Mouse (Mus musculus): ENCODE data around the gene Atf4. TPM values are rescaled to one million over a fixed set of nuclear protein-coding genes. Genes with fewer than 3 reads are reported as not detected.
A peak's percentile ranks its signal among the peaks of the same experiment; 100 is the strongest.

The Atf4 gene
- polyA plus RNA-seq, 1 experiment from 2014 or later: 131 TPM

GRCm38 (mm10) chr15:80263610-80264575, 8.9 kb downstream of the Atf4 start, which contains the start of gene Rps19bp1:
Gene Rps19bp1 (minus strand): TSS chr15:80264315.
- Histone ChIP-seq H3K4me1 (ENCODE audit: control insufficient read depth, insufficient read depth, low read length) (peaks cover 7% of the 10 kb centered on the region; the same call in 1 of the 2 replicates), H3K9me3 (ENCODE audit: control insufficient read depth, low read length) (no peaks in the 10 kb centered on the region), H3K4me2 (replicated peaks; ENCODE audit: low read depth, low read length) (peak within 1 kb of the TSS; percentile 78), H3K9ac (ENCODE audit: low read depth, low read length) (peak within 1 kb of the TSS; percentile 89), H3K27me3 (ENCODE audit: control insufficient read depth, insufficient read depth, low read length) (no peaks in the 10 kb centered on the region), H3K27ac (ENCODE audit: low read depth, low read length) (peak within 1 kb of the TSS; percentile 43; the same call in 1 of the 2 replicates), H3K36me3 (ENCODE audit: control insufficient read depth, insufficient read depth, low read length) (peaks cover 13% of the 10 kb centered on the region), H3K4me3 (ENCODE audit: low read length) (peak within 1 kb of the TSS; percentile 95)
- ATAC-seq (ENCODE audit: low FRiP score, low TSS enrichment): peak; percentile 90
- WGBS: 1% methylated on average over 64 of the region's 66 CpGs

GRCm38 (mm10) chr15:80266281-80266680, 11.3 kb downstream of the Atf4 start:
- Histone ChIP-seq H3K4me2 (replicated peaks; ENCODE audit: low read depth, low read length) (no peak overlapping the region), H3K4me1 (ENCODE audit: control insufficient read depth, insufficient read depth, low read length) (peaks cover 7% of the 10 kb centered on the region; the same call in 1 of the 2 replicates), H3K4me3 (ENCODE audit: low read length) (no peak overlapping the region), H3K27me3 (ENCODE audit: control insufficient read depth, insufficient read depth, low read length) (no peaks in the 10 kb centered on the region), H3K27ac (ENCODE audit: low read depth, low read length) (no peak overlapping the region), H3K9me3 (ENCODE audit: control insufficient read depth, low read length) (peaks cover 4% of the 10 kb centered on the region; the same call in 1 of the 2 replicates), H3K9ac (ENCODE audit: low read depth, low read length) (no peak overlapping the region), H3K36me3 (ENCODE audit: control insufficient read depth, insufficient read depth, low read length) (no peaks in the 10 kb centered on the region)
- ATAC-seq (ENCODE audit: low FRiP score, low TSS enrichment): no peak
- 0% methylated on average over 2 of the region's 2 CpGs for WGBS

- H3K27ac ChIP-seq (ENCODE audit: low read depth, low read length): no peak overlapping the region
- no peaks in the 10 kb centered on the region for H3K4me1 ChIP-seq (ENCODE audit: control insufficient read depth, insufficient read depth, low read length)
- no peaks in the 10 kb centered on the region for H3K36me3 ChIP-seq (ENCODE audit: control insufficient read depth, insufficient read depth, low read length)
- no peak for ATAC-seq (ENCODE audit: low FRiP score, low TSS enrichment)
- no peak overlapping the region for H3K4me3 ChIP-seq (ENCODE audit: low read length)
- H3K27me3 ChIP-seq (ENCODE audit: control insufficient read depth, insufficient read depth, low read length): no peaks in the 10 kb centered on the region; the same call in 1 of the 2 replicates
- H3K4me2 ChIP-seq (replicated peaks; ENCODE audit: low read depth, low read length): no peak overlapping the region
- peaks cover 4% of the 10 kb centered on the region; the same call in 1 of the 2 replicates for H3K9me3 ChIP-seq (ENCODE audit: control insufficient read depth, low read length)
- H3K9ac ChIP-seq (ENCODE audit: low read depth, low read length): no peak overlapping the region
- 85% methylated on average over 3 of the region's 3 CpGs for WGBS
These were observed 16.9 kb downstream of the Atf4 start for GRCm38 (mm10) chr15:80271858-80272396.

GRCm38 (mm10) chr15:80277107-80277506, 22.1 kb downstream of the Atf4 start:
- Histone ChIP-seq H3K4me1 (ENCODE audit: control insufficient read depth, insufficient read depth, low read length) (no peaks in the 10 kb centered on the region), H3K9me3 (ENCODE audit: control insufficient read depth, low read length) (no peaks in the 10 kb centered on the region), H3K4me2 (replicated peaks; ENCODE audit: low read depth, low read length) (no peak overlapping the region), H3K27me3 (ENCODE audit: control insufficient read depth, insufficient read depth, low read length) (no peaks in the 10 kb centered on the region; the same call in 1 of the 2 replicates), H3K9ac (ENCODE audit: low read depth, low read length) (no peak overlapping the region), H3K4me3 (ENCODE audit: low read length) (no peak overlapping the region), H3K27ac (ENCODE audit: low read depth, low read length) (no peak overlapping the region), H3K36me3 (ENCODE audit: control insufficient read depth, insufficient read depth, low read length) (no peaks in the 10 kb centered on the region)
- no peak for ATAC-seq (ENCODE audit: low FRiP score, low TSS enrichment)
- 48% methylated on average over 9 of the region's 9 CpGs for WGBS

GRCm38 (mm10) chr15:80277625-80278024, 22.6 kb downstream of the Atf4 start:
- ATAC-seq (ENCODE audit: low FRiP score, low TSS enrichment): no peak
- H3K27me3 ChIP-seq (ENCODE audit: control insufficient read depth, insufficient read depth, low read length): no peaks in the 10 kb centered on the region; the same call in 1 of the 2 replicates
- H3K9me3 ChIP-seq (ENCODE audit: control insufficient read depth, low read length): no peaks in the 10 kb centered on the region
- H3K4me2 ChIP-seq (replicated peaks; ENCODE audit: low read depth, low read length): no peak overlapping the region
- H3K4me3 ChIP-seq (ENCODE audit: low read length): no peak overlapping the region
- H3K27ac ChIP-seq (ENCODE audit: low read depth, low read length): no peak overlapping the region
- H3K36me3 ChIP-seq (ENCODE audit: control insufficient read depth, insufficient read depth, low read length): no peaks in the 10 kb centered on the region
- WGBS: 2% methylated on average over 6 of the region's 6 CpGs
- no peak overlapping the region for H3K9ac ChIP-seq (ENCODE audit: low read depth, low read length)
- H3K4me1 ChIP-seq (ENCODE audit: control insufficient read depth, insufficient read depth, low read length): no peaks in the 10 kb centered on the region

- H3K4me3 ChIP-seq (ENCODE audit: low read length): no peak overlapping the region
- no peak overlapping the region for H3K9ac ChIP-seq (ENCODE audit: low read depth, low read length)
- no peaks in the 10 kb centered on the region for H3K4me1 ChIP-seq (ENCODE audit: control insufficient read depth, insufficient read depth, low read length)
- no peaks in the 10 kb centered on the region; the same call in 1 of the 2 replicates for H3K27me3 ChIP-seq (ENCODE audit: control insufficient read depth, insufficient read depth, low read length)
- WGBS: 68% methylated on average over 4 of the region's 5 CpGs
- no peak overlapping the region for H3K4me2 ChIP-seq (replicated peaks; ENCODE audit: low read depth, low read length)
- no peak for ATAC-seq (ENCODE audit: low FRiP score, low TSS enrichment)
- H3K9me3 ChIP-seq (ENCODE audit: control insufficient read depth, low read length): no peaks in the 10 kb centered on the region
- H3K36me3 ChIP-seq (ENCODE audit: control insufficient read depth, insufficient read depth, low read length): no peaks in the 10 kb centered on the region
- no peak overlapping the region for H3K27ac ChIP-seq (ENCODE audit: low read depth, low read length)
These were observed 23.3 kb downstream of the Atf4 start for GRCm38 (mm10) chr15:80278121-80278759.

GRCm38 (mm10) chr15:80279053-80279452, 24.1 kb downstream of the Atf4 start:
- Histone ChIP-seq H3K9ac (ENCODE audit: low read depth, low read length) (no peak overlapping the region), H3K36me3 (ENCODE audit: control insufficient read depth, insufficient read depth, low read length) (no peaks in the 10 kb centered on the region), H3K27ac (ENCODE audit: low read depth, low read length) (no peak overlapping the region), H3K4me3 (ENCODE audit: low read length) (no peak overlapping the region), H3K9me3 (ENCODE audit: control insufficient read depth, low read length) (no peaks in the 10 kb centered on the region), H3K4me2 (replicated peaks; ENCODE audit: low read depth, low read length) (no peak overlapping the region), H3K4me1 (ENCODE audit: control insufficient read depth, insufficient read depth, low read length) (no peaks in the 10 kb centered on the region), H3K27me3 (ENCODE audit: control insufficient read depth, insufficient read depth, low read length) (no peaks in the 10 kb centered on the region; the same call in 1 of the 2 replicates)
- no peak for ATAC-seq (ENCODE audit: low FRiP score, low TSS enrichment)
- 90% methylated on average over 2 of the region's 2 CpGs for WGBS

GRCm38 (mm10) chr15:80280646-80281045, 25.7 kb downstream of the Atf4 start:
- 20% methylated on average over 6 of the region's 6 CpGs for WGBS
- ATAC-seq (ENCODE audit: low FRiP score, low TSS enrichment): no peak

More at GRCm38 (mm10) chr15:80280646-80281045, 25.7 kb downstream of the Atf4 start:
- Histone ChIP-seq H3K9me3 (ENCODE audit: control insufficient read depth, low read length) (no peaks in the 10 kb centered on the region), H3K27ac (ENCODE audit: low read depth, low read length) (no peak overlapping the region), H3K4me1 (ENCODE audit: control insufficient read depth, insufficient read depth, low read length) (no peaks in the 10 kb centered on the region), H3K9ac (ENCODE audit: low read depth, low read length) (no peak overlapping the region), H3K4me3 (ENCODE audit: low read length) (no peak overlapping the region), H3K36me3 (ENCODE audit: control insufficient read depth, insufficient read depth, low read length) (no peaks in the 10 kb centered on the region), H3K27me3 (ENCODE audit: control insufficient read depth, insufficient read depth, low read length) (peaks cover 13% of the 10 kb centered on the region), H3K4me2 (replicated peaks; ENCODE audit: low read depth, low read length) (no peak overlapping the region)
